In genomic region chr19:29657033-29657432, GRCm38 (mm10) we compare ENCODE assay signal across 32 mouse cellular contexts. TPM values are rescaled to one million over a fixed set of nuclear protein-coding genes. Genes with fewer than 3 reads are reported as not detected.
DNase-seq lines count a peak whose midpoint lies in the region; TF ChIP-seq lines count a peak whose summit lies in the region.
"Had no signal": no experiment of that assay in that cellular context is flagged by ENCODE, and none has a peak within 500 bp of the region (broad histone marks: within the 10 kb centered on the region; RNA-seq: fewer than 3 reads in every experiment).

No protein-coding gene starts in this region.

- WGBS in kidney, adult 2 months: 69% methylated on average over 3 of the region's 3 CpGs

- in situ Hi-C loops in ES-E14 (cut with MboI; ENCODE audit: low sequenced_read_pairs in 2 of 2, unreplicated experiment in 2 of 2): no loop called here

- DNase-seq in kidney, adult 2 months: no peak
- DNase-seq in kidney, postnatal 4 days: no peak
- DNase-seq in ES-E14 (ENCODE audit: low read depth, low spot score) (no peak), R1 (ENCODE audit: low read depth, low spot score) (peak; percentile 64)
- DNase-seq in frontal cortex, postnatal 14 days (ENCODE audit: low spot score in 2 of 2): no peak
- no peak for DNase-seq in left cerebral cortex, postnatal 25 days (ENCODE audit: low spot score in 2 of 2)
- DNase-seq: adrenal gland, postnatal 10 days; adrenal gland, postnatal 36 days; B cell, adult 2 months; cerebellum, adult 18-20 months; cerebellum, adult 9-10 months; cerebellum, postnatal 14 days; gastrocnemius, postnatal 25 days; heart, adult 18-20 months; heart, postnatal 10 days; heart, postnatal 36 days had no signal

- intact Hi-C loops in left cerebral cortex, postnatal 25 days (cut with DNase I): no loop called here

- H3K4me1 ChIP-seq in kidney, adult 2 months (ENCODE audit: control insufficient read depth, insufficient read depth, low read length): peaks cover 7% of the 10 kb centered on the region; the same call in 1 of the 2 replicates
- peaks cover 2% of the 10 kb centered on the region for H3K4me1 ChIP-seq in ES-Bruce4 (ENCODE audit: control insufficient read depth, insufficient read depth, low read length)
- H3K4me1 ChIP-seq in ES-E14 (ENCODE audit: control insufficient read depth in 2 of 2, insufficient read depth in 2 of 2, low read length in 2 of 2, poor library complexity in 1 of 2): peaks cover 4 to 31% of the 10 kb centered on the region in 2 experiments
- H3K4me1 ChIP-seq: forebrain, embryonic 12.5 days; forebrain, embryonic 15.5 days; hindbrain, embryonic 13.5 days; intestine, embryonic 15.5 days had no signal

- H3K9me3 ChIP-seq in ES-Bruce4 (replicated peaks; ENCODE audit: control insufficient read depth, insufficient read depth, low read length, poor library complexity, severe bottlenecking): no peaks in the 10 kb centered on the region
- no peaks in the 10 kb centered on the region for H3K9me3 ChIP-seq in ES-E14 (ENCODE audit: control insufficient read depth, insufficient read depth, low read depth, low read length)
- H3K9me3 ChIP-seq: embryonic facial prominence, embryonic 13.5 days; forebrain, embryonic 12.5 days; forebrain, embryonic 15.5 days; G1E; heart, embryonic 12.5 days; heart, embryonic 15.5 days; hindbrain, embryonic 10.5 days; hindbrain, embryonic 13.5 days; intestine, embryonic 15.5 days had no signal

- H3K27ac ChIP-seq in kidney, adult 2 months (ENCODE audit: insufficient read depth, low read depth, low read length): peak overlapping the region; percentile 51
- H3K27ac ChIP-seq in ES-Bruce4 (ENCODE audit: insufficient read depth, low read length) (0 out of 2 replicates have a peak overlapping the region, but pooled peaks have one; percentile 17), ES-E14 (ENCODE audit: insufficient read depth, low read depth, low read length, poor library complexity, severe bottlenecking) (no peak overlapping the region; the same call in 1 of the 2 replicates)
- H3K27ac ChIP-seq: forebrain, embryonic 12.5 days; forebrain, embryonic 15.5 days; heart, embryonic 15.5 days; hindbrain, embryonic 10.5 days; hindbrain, embryonic 13.5 days; intestine, embryonic 15.5 days had no signal

- no peaks in the 10 kb centered on the region for H3K36me3 ChIP-seq in kidney, adult 2 months (ENCODE audit: control insufficient read depth, insufficient read depth, low read length)
- no peaks in the 10 kb centered on the region for H3K36me3 ChIP-seq in ES-Bruce4 (ENCODE audit: control insufficient read depth, insufficient read depth, low read length, poor library complexity, severe bottlenecking)
- no peaks in the 10 kb centered on the region for H3K36me3 ChIP-seq in ES-E14 (ENCODE audit: control insufficient read depth, insufficient read depth, low read length, poor library complexity, severe bottlenecking)
- H3K36me3 ChIP-seq: embryonic facial prominence, embryonic 13.5 days; forebrain, embryonic 12.5 days; forebrain, embryonic 15.5 days; G1E; heart, embryonic 12.5 days; heart, embryonic 15.5 days; hindbrain, embryonic 10.5 days; hindbrain, embryonic 13.5 days; intestine, embryonic 15.5 days had no signal

- H3K9ac ChIP-seq in ES-Bruce4 (ENCODE audit: low read depth, poor library complexity, severe bottlenecking) (no peak overlapping the region), ES-E14 (ENCODE audit: insufficient read depth, low read depth, low read length, poor library complexity, severe bottlenecking) (no peak overlapping the region; the same call in 1 of the 2 replicates)
- H3K9ac ChIP-seq: embryonic facial prominence, embryonic 13.5 days; forebrain, embryonic 12.5 days; forebrain, embryonic 15.5 days; heart, embryonic 12.5 days; heart, embryonic 15.5 days; hindbrain, embryonic 13.5 days; intestine, embryonic 15.5 days had no signal

- no peak for TF ChIP-seq EP300 in ES-Bruce4 (IDR thresholded peaks at IDR 0.05; ENCODE audit: insufficient read depth, low read depth, low read length)

- no peak overlapping the region for H3K4me3 ChIP-seq in kidney, adult 2 months (ENCODE audit: insufficient read depth, low read depth, low read length)
- no peak overlapping the region for H3K4me3 ChIP-seq in ES-Bruce4 (ENCODE audit: low read depth, low read length)
- H3K4me3 ChIP-seq in ES-E14 (ENCODE audit: insufficient read depth in 1 of 2, low read depth in 1 of 2, low read length in 2 of 2, poor library complexity in 1 of 2, severe bottlenecking in 1 of 2): no peak overlapping the region
- H3K4me3 ChIP-seq: embryonic facial prominence, embryonic 13.5 days; erythroblast, embryonic 14.5 days; forebrain, embryonic 12.5 days; forebrain, embryonic 15.5 days; heart, embryonic 12.5 days; heart, embryonic 15.5 days; hindbrain, embryonic 10.5 days; hindbrain, embryonic 13.5 days; intestine, embryonic 15.5 days had no signal

- H3K27me3 ChIP-seq in kidney, adult 2 months (replicated peaks; ENCODE audit: control insufficient read depth, insufficient read depth, low read length): no peaks in the 10 kb centered on the region
- H3K27me3 ChIP-seq in ES-Bruce4 (ENCODE audit: control insufficient read depth, insufficient read depth, low read length, poor library complexity, severe bottlenecking): no peaks in the 10 kb centered on the region
- H3K27me3 ChIP-seq: CH12.LX; embryonic facial prominence, embryonic 13.5 days; forebrain, embryonic 12.5 days; forebrain, embryonic 15.5 days; hindbrain, embryonic 13.5 days; intestine, embryonic 15.5 days had no signal

- TF ChIP-seq POLR2A in kidney, adult 2 months (IDR thresholded peaks at IDR 0.05; ENCODE audit: low read depth, low read length): no peak
- no peak for TF ChIP-seq POLR2A in ES-Bruce4 (IDR thresholded peaks at IDR 0.05; ENCODE audit: insufficient read depth, low read length)

- no peak for TF ChIP-seq CTCF in kidney, adult 2 months (conservative IDR thresholded peaks at IDR 0.05; ENCODE audit: insufficient read depth, insufficient read length, low read depth, low read length)
- no peak for TF ChIP-seq CTCF in ES-Bruce4 (IDR thresholded peaks at IDR 0.05; ENCODE audit: low read depth, low read length)

TF ChIP-seq in ES-E14, 5 proteins besides CTCF, POLR2A, EP300 and RAD21:
- TF ChIP-seq CHD2 (IDR thresholded peaks at IDR 0.05; ENCODE audit: low read depth, low read length): no peak
- TF ChIP-seq MAFK (IDR thresholded peaks at IDR 0.05; ENCODE audit: insufficient read depth, low read depth, low read length): no peak
- TF ChIP-seq ZC3H11A (IDR thresholded peaks at IDR 0.05; ENCODE audit: borderline replicate concordance, low read depth, low read length): no peak
- TF ChIP-seq ZNF384 (IDR thresholded peaks at IDR 0.05; ENCODE audit: low read depth, low read length): no peak
- peak; percentile 84 for TF ChIP-seq HCFC1 (IDR thresholded peaks at IDR 0.05; ENCODE audit: borderline replicate concordance, insufficient read depth, low read length)
TF ChIP-seq in ES-E14: peak in this region for 1.

RNA-seq across cellular contexts. Expression of gene Ermp1, which starts 8.8 kb away (rescaled TPM):
- 23.9 and 31.5 TPM in 2 replicates for polyA plus RNA-seq in kidney, adult 2 months (2012; rRNA removed)
- 57.9 and 67.9 TPM in 2 replicates for polyA plus RNA-seq in ES-Bruce4 (2011; ENCODE audit: insufficient read depth, insufficient read length, low read depth, missing spikeins)
- total RNA-seq in ES-E14 (2012; rRNA removed): 80.2 and 104 TPM in 2 replicates
- 10 to 100 TPM; 35.6 to 37.2 TPM for total RNA-seq in left cerebral cortex, postnatal 25 days (2021)

RNA-seq across cellular contexts. Expression of gene Mlana, which starts 40.6 kb away (rescaled TPM):
- polyA plus RNA-seq in kidney, adult 2 months (2012; rRNA removed): not detected in 2 replicates
- polyA plus RNA-seq in ES-Bruce4 (2011; ENCODE audit: insufficient read depth, insufficient read length, low read depth, missing spikeins): 0.99 TPM in 1 of 2 replicates, not detected in the other
- total RNA-seq in ES-E14 (2012; rRNA removed): 3.0 and 4.2 TPM in 2 replicates
- total RNA-seq in left cerebral cortex, postnatal 25 days (2021): not detected
- total RNA-seq: adrenal gland, adult 18-20 months; adrenal gland, postnatal 10 days; adrenal gland, postnatal 36 days; CH12.LX; G1E; gastrocnemius, adult 8-10 months; gastrocnemius, postnatal 25 days had no signal
- polyA plus RNA-seq: erythroblast, embryonic 14.5 days; forebrain, embryonic 12.5 days; forebrain, embryonic 15.5 days; G1E; gonadal fat pad, adult 2 months; hindbrain, embryonic 13.5 days; hindbrain, embryonic 16.5 days; intestine, embryonic 15.5 days had no signal
